Mouse (Mus musculus) CD4-positive, CD25-positive, alpha-beta regulatory T cell, adult 2 months (primary cell): ENCODE results near the gene Rnd1.

ENCODE experiments used
- DNase-seq: peaks from one replicate; pipeline ENCODE4 v3.0.0-alpha.2; 2012; ENCODE audit warnings: low read depth, low spot score

The Rnd1 gene

GRCm38 (mm10) chr15:98680660-98681059 lies 3.4 kb upstream of the Rnd1 start:
- DNase-seq: no peak

DNA sequence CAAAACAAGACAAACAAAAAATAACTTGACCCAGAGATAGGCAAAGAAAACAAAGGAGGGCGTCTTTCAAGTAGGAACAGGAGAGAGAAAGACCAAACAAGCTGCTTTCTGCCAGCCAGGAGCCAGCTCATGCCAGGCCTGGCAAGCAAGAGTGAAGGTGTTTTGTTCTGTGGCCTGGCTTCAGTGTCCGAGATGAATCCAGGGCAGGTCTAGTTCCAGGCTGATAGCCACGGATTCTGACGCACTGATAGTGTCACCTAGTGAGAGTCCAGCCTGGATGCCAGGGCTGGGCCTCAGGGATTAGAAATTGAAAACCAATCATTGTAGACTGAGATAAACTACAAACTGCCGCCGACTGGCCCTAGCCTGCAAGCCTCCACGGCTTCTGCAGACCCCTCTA lies 716 bp upstream of the Rnd1 start:
- DNase-seq: no peak

DNA sequence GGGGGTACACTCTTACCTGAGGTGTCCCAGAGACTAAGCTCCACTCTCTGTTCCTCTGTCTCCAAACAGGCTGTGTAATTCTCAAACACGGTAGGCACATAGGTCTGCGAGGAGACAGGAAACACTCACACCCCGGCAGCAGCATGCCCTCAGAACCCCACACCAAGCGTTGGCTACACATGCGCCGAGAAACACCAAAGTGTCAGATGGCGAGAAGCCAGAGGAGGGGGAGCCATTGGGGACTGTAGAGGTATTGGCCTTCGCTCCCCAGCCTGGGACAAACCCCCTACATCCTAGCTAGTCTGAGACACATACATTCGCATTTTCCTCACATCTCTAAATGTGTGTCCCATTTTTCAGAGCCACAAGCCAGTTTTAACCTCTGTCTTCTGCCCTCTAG lies 790 bp downstream of the Rnd1 start:
- DNase-seq: peak; percentile 62

DNA sequence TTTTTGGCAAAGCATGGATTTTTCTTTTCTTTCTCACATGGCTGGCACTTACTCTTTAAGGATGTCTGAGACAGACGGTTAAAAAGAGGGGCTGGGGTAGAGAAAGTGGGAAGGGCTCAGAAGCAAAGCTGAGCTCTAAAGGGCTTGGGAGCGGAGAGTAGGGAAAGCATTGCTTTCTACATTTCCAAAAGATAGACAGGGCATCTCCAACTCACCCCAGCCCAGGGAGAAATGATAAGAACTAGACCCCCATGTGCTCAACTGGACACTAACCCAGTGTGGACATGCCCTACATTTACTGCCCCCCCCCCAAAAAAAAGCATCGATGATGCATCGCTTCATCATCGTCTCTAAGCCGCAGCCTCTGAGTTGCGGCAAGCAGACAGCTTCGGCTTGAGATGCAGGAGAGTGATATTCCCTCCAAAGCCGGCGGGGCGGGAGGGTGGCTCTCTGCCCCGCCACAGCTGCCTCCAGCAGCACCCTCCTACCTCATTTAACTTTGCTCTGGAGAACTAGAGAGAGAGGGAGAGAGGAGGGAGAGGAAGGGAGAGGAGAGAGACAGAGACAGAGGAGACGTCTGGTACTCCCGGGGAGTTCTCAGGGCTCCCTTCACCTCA lies 1.5 kb downstream of the Rnd1 start:
- peak; percentile 21 for DNase-seq

DNA sequence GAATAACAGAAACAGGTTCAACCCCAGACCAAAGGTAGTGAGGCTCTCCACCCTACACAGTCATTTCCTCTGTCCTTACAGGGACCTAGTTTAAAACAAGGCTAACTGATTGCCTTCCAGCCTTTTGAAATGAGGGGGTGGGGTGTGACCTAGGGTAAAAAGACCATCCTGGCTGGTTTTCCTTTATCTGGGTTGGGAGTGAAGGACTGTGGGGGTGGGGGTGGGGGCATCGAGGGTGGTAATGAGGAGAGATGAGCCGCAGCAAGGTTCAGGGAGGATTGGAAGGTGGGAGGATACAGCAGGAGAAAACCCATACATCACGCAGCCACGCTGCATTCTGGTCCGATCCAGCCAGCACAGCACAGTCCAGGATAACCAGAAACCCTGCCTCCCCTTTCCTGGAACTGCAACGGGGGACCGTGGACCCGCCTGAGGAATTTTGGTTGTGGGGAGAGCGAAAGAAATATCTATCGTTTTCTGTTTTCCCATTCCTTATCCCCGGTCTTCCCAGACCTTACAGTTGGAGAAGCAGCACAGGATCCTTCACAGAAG lies 2.2 kb downstream of the Rnd1 start:
- no peak for DNase-seq

- DNase-seq: no peak
Observed at GRCm38 (mm10) chr15:98674284-98674993, 2.8 kb downstream of the Rnd1 start.

DNA sequence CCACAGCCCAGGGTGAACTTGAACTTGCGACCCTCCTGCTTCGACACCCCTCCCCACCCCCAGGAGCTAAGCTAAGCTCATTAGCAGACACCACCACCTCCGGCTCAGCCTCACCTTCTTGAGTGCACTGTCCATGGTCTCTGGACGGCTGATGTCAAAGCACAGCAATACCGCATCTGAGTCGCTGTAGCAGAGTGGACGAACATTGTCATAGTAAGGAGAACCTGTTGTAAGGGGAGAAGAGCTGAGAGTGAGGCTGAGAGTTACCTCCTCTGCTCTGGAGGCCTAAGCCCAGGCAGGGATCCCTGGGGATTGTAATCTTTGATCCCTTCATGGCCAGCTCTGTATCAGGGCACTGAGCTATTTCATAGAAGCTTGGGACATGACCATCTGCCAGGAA lies 3.5 kb downstream of the Rnd1 start:
- no peak for DNase-seq

GRCm38 (mm10) chr15:98672592-98672991 lies 4.7 kb downstream of the Rnd1 start:
- DNase-seq: no peak

DNA sequence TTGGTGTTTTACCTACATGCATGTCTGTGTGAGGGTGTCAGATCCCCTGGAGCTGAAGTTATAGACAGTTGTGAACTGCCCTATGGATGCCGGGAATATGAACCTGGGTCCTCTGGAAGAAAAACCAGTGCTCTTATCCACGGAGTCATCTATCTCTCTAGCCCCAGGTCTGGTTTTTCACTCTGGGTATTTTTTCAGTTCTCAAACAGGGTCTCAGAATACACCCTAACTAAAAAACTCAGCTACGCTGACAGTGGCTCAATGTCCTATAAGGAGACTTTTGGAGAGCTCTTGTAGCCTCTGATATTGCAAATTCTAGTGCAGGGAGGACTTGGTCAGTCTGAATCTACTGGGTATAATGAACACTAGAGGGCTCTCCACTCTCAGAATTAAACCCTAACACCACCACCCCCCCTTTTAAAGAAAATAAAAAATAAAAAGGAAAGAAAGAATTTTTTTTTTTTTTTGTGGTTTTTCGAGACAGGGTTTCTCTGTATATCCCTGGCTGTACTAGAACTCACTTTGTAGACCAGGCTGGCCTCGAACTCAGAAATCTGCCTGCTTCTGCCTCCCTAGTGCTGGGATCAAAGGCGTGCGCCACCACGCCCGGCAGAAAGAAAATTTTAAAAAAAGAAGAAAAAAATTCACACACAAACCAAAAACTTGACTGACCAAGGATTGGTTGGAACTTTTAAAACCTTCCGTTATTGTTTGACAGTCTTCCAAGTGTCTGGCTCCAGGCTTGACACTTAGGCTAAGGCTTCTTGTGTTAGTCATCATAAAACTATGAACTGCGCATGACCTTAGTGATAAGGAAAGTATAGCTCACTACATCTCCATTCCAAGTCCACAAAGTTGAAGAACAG lies 13.0 kb downstream of the Rnd1 start:
- DNase-seq: peak; percentile 63

GRCm38 (mm10) chr15:98662567-98663545 lies 14.4 kb downstream of the Rnd1 start, which contains the start of gene Ddx23:
Gene Ddx23 (minus strand): TSS chr15:98662894.
- DNase-seq: peak; percentile 96

GRCm38 (mm10) chr15:98662198-98662566 lies 15.1 kb downstream of the Rnd1 start:
- peak; percentile 66 for DNase-seq

- peak; percentile 20 for DNase-seq
Observed at GRCm38 (mm10) chr15:98656982-98657751, 20.1 kb downstream of the Rnd1 start.

- DNase-seq: no peak
Observed at GRCm38 (mm10) chr15:98652174-98652573, 25.1 kb downstream of the Rnd1 start.

DNA sequence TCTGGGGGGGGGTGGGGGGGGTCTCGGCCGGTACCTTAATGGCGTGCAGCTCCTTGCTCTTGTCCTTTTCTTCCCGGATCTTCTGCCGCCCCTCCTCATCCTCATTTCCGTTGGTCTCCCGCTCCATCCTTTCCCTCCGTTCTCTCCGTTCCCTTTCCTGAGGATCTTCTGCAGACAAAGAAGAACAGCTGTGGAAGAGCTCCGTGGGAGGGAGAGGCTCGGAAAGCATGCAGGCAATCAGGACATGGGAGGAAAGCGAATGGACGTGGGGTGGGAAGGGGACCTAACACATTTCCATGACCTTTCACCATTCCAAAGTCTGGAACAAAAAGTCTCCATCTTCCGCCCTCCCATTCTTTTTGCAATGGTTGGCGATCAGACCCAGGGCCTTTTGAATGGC lies 25.8 kb downstream of the Rnd1 start:
- no peak for DNase-seq

- no peak for DNase-seq
Observed at GRCm38 (mm10) chr15:98648071-98648470, 29.2 kb downstream of the Rnd1 start.

- no peak for DNase-seq
Observed at GRCm38 (mm10) chr15:98647308-98647707, 30.0 kb downstream of the Rnd1 start.

DNA sequence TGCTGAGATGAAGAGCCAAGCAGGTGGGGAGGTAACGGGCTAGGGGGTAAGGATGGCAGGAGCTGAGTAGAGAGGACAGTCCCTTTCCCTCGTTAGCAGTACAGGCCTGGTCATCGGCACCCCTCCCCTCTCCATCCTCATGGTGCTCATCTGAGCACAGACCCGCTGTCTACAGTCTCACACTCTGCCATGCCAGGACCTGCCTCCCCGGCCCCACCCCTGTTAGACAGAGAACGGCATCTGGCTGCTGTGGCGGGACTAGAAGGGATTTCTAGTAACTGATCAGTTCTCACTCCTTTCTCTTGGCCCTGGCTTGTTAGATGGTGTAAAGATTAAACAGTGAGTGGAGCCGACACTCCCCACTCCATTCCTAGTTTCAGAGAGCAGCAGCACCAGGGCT lies 30.5 kb downstream of the Rnd1 start:
- no peak for DNase-seq

- DNase-seq: no peak
Observed at GRCm38 (mm10) chr15:98645057-98646026, 31.9 kb downstream of the Rnd1 start.

DNA sequence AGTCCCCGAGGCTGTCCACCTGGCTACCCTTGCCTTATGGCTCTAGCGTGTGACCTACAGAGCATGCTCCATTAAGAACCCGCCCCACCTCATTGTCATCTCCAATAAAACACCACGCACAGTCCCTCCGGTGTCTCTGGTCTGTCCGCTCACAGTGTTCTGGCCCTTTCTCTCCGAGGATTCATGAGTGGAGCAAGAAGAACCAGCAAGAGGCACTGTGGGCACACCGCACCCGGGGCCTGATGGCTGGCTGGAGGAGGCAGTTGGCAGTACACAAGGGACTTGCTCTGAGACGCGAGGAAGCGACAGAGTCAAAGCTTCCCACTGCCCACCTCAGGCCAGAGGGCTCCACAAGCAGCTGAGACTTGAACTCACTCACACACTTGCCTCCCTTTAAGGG lies 32.9 kb downstream of the Rnd1 start:
- no peak for DNase-seq
